Mouse (Mus musculus) NIH3T3 (cell line): ENCODE measurements around the gene Map2k4.
A peak's percentile ranks its signal among the peaks of the same experiment; 100 is the strongest.

Source experiments
- DNase-seq: peaks from one replicate; pipeline ENCODE4 v3.0.0-alpha.2; 2012; ENCODE audit warnings: low read depth

Map2k4 gene

GRCm38 (mm10) chr11:65706784-65707183 is 81.3 kb downstream of the Map2k4 start:
- no peak for DNase-seq

GRCm38 (mm10) chr11:65706176-65706575 is 81.9 kb downstream of the Map2k4 start:
- DNase-seq, result no peak

- DNase-seq, result no peak
These were observed 83.2 kb downstream of the Map2k4 start for GRCm38 (mm10) chr11:65704861-65705260.

- DNase-seq, result peak; percentile 78
These were observed 109.2 kb downstream of the Map2k4 start for GRCm38 (mm10) chr11:65678824-65679402.

- DNase-seq, result peak; percentile 15
These were observed 120.6 kb downstream of the Map2k4 start for GRCm38 (mm10) chr11:65667348-65667969.

DNA sequence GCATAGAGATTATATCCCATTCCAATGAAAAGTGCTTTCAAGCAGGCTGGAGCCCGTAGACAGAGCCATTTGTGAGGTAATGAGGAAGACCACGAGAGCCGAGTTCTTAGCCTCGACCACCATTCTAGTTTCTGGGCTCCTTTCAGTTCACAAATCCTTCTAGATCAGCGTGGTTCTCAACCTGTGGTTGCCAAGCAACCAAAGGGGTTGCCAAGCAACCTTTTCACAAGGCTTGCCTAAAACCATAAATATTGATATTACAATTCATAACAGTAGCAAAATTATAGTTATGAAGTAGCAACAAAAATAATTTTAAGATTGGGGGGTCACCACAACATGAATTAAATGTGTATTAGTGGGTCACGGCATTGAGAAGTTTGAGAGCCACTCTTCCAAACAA is 123.2 kb downstream of the Map2k4 start:
- no peak for DNase-seq

DNA sequence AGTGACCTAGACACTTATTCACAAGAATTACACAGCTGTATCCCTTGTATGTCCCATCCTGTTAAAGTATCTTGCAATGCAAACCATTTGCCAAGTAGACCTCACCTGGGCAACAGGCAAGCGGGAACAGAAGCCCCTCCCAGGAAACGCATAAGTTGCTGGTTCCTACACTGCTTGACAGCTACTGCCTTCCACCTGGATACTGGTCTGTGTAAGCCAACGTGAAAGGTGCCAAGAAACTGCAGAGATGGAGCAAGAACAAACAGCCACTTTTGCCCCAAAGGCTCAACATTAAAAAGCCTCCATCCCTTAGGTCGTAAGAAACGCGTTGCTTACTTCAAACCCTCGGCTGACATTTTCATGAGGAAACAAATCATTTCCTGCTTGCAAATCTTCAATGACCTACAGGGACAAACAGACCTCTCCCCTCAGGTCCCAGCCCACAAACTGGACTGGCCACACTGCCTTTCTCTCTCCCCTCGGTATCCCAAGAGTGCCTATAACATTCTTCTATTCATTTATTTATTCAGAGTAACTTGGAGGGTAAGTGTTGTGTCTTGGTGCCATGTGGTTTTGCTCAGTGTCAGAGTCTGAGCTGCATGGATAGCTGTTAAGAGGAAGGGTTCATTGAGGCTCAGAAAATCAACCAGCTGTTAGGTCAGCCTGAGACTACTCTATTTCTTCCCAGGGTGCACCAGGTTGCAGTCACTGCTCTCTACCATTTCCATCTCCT is 126.1 kb downstream of the Map2k4 start:
- no peak for DNase-seq

- no peak for DNase-seq
These were observed 134.2 kb downstream of the Map2k4 start for GRCm38 (mm10) chr11:65653932-65654331.

DNA sequence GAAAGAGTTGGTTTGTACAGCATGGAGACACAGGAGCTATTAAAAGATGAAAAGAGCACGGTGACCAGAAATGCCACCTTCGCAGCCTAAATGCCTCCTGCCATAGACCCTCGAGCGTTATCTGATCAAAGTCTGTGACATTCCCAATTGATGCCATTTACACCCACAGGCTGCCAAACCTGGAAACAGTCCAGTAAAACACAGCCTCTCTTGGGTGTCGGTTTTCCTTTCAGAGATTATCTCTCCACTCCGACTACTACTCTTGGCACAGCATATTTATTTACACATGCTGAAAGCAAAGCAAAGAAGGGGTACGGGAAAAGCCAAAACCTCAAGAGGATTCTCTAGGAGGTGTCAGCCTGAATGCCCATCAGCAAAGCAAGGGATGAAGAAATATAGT is 136.7 kb downstream of the Map2k4 start:
- DNase-seq, result no peak

- DNase-seq, result no peak
These were observed 138.0 kb downstream of the Map2k4 start for GRCm38 (mm10) chr11:65649956-65650715.

DNA sequence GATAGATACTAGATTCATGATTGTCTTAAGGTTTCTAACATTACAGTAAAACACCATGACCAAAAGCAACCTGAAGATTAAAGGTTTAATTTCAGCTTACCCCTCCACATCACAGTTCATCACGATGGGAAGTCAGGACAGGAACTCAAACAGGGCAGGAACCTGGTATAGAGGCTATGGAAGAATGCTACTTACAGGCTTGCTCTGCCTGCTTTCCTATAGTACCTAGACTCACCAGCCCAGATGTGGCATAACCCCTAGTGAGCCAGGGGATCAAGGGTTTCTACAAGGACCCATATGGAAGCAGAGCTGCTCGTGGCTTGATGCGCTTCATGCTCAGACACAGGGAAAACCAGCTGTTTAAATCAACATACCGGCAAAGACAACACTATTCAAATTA is 138.6 kb downstream of the Map2k4 start:
- no peak for DNase-seq

- no peak for DNase-seq
These were observed 141.8 kb downstream of the Map2k4 start for GRCm38 (mm10) chr11:65646314-65646713.

GRCm38 (mm10) chr11:65644539-65644938 is 143.6 kb downstream of the Map2k4 start:
- DNase-seq, result no peak

- no peak for DNase-seq
These were observed 147.8 kb downstream of the Map2k4 start for GRCm38 (mm10) chr11:65640261-65640660.
